Mouse (Mus musculus): ENCODE data around the gene Liph. TPM values are rescaled to one million over a fixed set of nuclear protein-coding genes. Genes with fewer than 3 reads are reported as not detected.
"Not testable (repeated sequence)": the region's sequence is repeated elsewhere in the genome, so short reads cannot be mapped to it uniquely, and the experiment has no call there.

The Liph gene
- polyA plus RNA-seq, 1 experiment from 2014 or later, result 0.05 TPM

DNA sequence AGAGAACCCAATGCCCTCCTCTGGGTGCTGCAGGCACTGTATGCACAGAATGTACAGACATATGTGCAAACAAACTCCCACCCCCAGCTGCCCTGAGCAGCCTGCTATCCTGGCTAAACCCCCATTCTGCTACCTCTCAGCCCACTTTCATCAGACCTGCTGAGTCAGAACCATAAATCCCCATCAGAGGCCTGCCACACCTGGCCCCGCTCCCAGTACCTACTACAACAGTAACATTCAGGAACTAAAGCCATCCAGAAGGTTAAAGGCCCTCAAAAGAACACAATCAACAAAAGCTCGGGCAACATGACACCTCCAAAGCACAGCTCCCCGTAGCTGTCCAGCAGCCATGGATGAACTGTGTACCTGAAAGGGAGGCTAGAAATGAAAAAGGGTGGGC is 6.1 kb upstream of the Liph start:
- no peak overlapping the region for H3K27ac ChIP-seq (ENCODE audit: low read depth, low read length)
- no peak for ATAC-seq (ENCODE audit: low FRiP score)
- no peaks in the 10 kb centered on the region for H3K9me3 ChIP-seq (ENCODE audit: control insufficient read depth, low read length)
- no peaks in the 10 kb centered on the region for H3K4me1 ChIP-seq (ENCODE audit: control insufficient read depth, insufficient read depth, low read length)
- no peak overlapping the region for H3K9ac ChIP-seq (ENCODE audit: low read length)
- H3K36me3 ChIP-seq (ENCODE audit: control insufficient read depth, insufficient read depth, low read length), result no peaks in the 10 kb centered on the region
- no peak for DNase-seq (ENCODE audit: low spot score, missing footprints)
- no peak overlapping the region for H3K4me2 ChIP-seq
- no peaks in the 10 kb centered on the region for H3K27me3 ChIP-seq (ENCODE audit: control insufficient read depth, insufficient read depth, low read length)
- 68% methylated on average over 3 of the region's 3 CpGs for WGBS
- H3K4me3 ChIP-seq (ENCODE audit: low read depth, low read length), result no peak overlapping the region

DNA sequence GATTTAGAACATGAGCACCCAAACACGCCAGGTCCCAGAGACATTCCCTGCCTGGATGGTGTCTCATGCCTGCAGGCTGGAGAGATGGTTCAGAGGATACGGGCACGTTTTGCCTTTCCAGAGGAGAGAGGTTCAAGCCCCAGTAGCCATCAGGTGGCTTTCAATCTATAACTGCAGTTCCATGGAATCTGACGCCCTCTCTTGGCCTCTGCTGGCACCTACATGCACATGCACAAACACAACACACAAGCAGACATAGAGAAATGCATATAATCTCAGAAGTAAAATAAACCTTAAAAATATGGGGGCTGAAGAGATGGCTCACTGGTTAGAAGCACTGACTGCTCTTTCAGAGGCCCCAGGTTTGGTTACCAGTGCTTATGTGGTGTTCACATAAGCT is 5.7 kb upstream of the Liph start:
- Histone ChIP-seq H3K36me3 (ENCODE audit: control insufficient read depth, insufficient read depth, low read length) (no peaks in the 10 kb centered on the region), H3K27ac (ENCODE audit: low read depth, low read length) (no peak overlapping the region), H3K27me3 (ENCODE audit: control insufficient read depth, insufficient read depth, low read length) (no peaks in the 10 kb centered on the region), H3K9ac (ENCODE audit: low read length) (no peak overlapping the region), H3K4me3 (ENCODE audit: low read depth, low read length) (no peak overlapping the region), H3K4me1 (ENCODE audit: control insufficient read depth, insufficient read depth, low read length) (no peaks in the 10 kb centered on the region), H3K4me2 (no peak overlapping the region), H3K9me3 (ENCODE audit: control insufficient read depth, low read length) (no peaks in the 10 kb centered on the region)
- no peak for ATAC-seq (ENCODE audit: low FRiP score)
- WGBS, result 65% methylated on average over 4 of the region's 4 CpGs
- no peak for DNase-seq (ENCODE audit: low spot score, missing footprints)

DNA sequence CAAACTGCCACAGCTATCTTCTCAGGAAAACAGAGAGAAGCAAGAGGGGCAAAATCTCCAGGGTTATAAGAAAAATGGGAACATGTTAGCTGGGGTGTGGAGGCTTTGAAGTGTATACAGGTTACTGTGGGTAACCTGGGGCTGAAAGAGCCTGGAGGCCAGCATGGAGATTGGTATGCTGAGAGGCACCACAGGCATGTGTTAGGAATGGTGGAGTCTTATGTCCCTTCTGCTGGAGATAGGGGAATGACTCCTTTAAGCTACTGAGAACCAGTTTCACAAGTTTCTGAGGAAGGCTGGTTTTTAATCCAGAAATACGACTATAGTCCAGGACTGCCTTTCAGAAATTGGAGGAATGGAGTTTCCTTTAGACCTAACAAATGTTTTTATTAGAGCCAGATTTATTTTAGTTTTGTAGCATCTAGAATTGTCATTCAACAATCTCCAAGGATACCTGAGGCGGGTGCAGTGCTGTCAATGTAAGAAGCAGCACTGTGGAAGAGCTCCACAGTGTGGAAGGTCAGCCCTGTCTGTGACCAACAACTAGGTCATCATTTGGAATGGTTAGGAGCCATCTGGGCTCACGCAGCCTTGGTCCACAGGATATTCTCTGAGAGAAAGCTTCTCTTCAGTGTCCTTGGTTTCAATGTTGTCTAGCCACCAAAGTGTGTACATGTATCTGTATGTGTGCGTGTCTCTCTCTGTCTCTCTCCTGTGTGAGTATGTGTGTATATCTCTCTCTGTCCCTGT is 4.7 kb upstream of the Liph start:
- Histone ChIP-seq H3K4me2 (no peak overlapping the region), H3K36me3 (ENCODE audit: control insufficient read depth, insufficient read depth, low read length) (no peaks in the 10 kb centered on the region), H3K9ac (ENCODE audit: low read length) (no peak overlapping the region), H3K4me3 (ENCODE audit: low read depth, low read length) (no peak overlapping the region), H3K27ac (ENCODE audit: low read depth, low read length) (no peak overlapping the region), H3K9me3 (ENCODE audit: control insufficient read depth, low read length) (no peaks in the 10 kb centered on the region), H3K27me3 (ENCODE audit: control insufficient read depth, insufficient read depth, low read length) (no peaks in the 10 kb centered on the region), H3K4me1 (ENCODE audit: control insufficient read depth, insufficient read depth, low read length) (no peaks in the 10 kb centered on the region)
- ATAC-seq (ENCODE audit: low FRiP score) (no peak), DNase-seq (ENCODE audit: low spot score, missing footprints) (no peak)
- WGBS, result 83% methylated on average over 4 of the region's 4 CpGs

DNA sequence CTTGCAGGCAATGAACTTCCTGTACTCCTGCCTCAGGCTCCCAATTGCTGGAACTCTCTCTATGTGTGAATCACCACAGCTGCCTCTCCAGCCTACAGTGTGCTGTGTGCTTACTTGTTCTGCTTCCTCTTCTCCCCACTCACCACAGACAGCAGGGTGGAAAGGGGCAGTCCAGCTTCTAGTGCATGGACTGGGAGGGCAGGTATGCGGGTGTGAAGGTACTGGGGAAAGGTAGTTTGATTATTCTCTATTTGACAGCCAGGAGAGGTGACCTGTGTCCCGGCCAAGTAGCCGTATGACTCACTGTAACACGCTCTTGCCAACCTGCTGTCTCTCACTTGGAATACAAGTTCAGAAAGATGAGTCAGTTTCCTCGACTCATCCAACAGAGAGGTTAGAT is 2.6 kb upstream of the Liph start:
- WGBS, result 85% methylated on average over 5 of the region's 5 CpGs
- no peak overlapping the region for H3K4me3 ChIP-seq (ENCODE audit: low read depth, low read length)

DNA sequence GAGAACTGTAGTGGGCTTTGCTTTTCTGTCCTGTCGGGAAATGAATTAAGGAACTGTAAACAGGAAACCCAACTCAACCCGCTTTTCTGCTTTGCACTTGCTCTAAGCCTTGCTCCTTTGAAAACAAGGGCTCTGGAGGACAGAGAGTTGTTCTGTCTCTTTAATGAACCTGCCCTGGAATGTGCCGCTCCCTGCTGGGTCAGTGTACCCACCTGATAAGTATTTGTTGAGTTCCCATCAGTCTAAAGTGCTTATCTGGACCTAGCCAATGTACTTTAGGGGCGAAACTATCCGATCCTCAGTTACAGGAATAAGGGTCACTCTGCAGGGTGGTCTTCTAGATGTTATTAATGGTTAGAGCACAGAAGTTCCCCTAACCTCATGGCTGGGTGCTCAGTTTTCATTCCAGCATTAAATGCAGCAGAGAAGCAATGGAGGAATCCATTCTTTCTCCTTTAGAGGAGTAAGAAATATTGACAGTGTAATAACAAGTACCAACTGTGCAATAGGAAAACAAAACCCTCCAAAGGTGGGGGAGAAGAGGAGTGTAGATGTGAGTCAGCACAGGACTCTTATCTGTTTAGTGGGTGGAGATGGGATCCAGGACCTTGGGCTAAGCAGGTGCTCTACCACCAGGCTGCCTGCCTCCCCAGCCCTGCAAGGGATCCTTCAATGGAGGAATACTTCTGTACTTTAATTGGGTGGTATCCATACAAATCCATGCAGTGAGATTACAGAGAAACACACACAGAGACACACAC is 1.6 kb upstream of the Liph start:
- Histone ChIP-seq H3K27ac (ENCODE audit: low read depth, low read length) (no peak overlapping the region), H3K9ac (ENCODE audit: low read length) (no peak overlapping the region), H3K4me2 (no peak overlapping the region), H3K4me3 (ENCODE audit: low read depth, low read length) (no peak overlapping the region), H3K9me3 (ENCODE audit: control insufficient read depth, low read length) (no peaks in the 10 kb centered on the region), H3K4me1 (ENCODE audit: control insufficient read depth, insufficient read depth, low read length) (no peaks in the 10 kb centered on the region), H3K27me3 (ENCODE audit: control insufficient read depth, insufficient read depth, low read length) (no peaks in the 10 kb centered on the region), H3K36me3 (ENCODE audit: control insufficient read depth, insufficient read depth, low read length) (no peaks in the 10 kb centered on the region)
- ATAC-seq (ENCODE audit: low FRiP score), result no peak
- 63% methylated on average over 5 of the region's 5 CpGs for WGBS
- no peak for DNase-seq (ENCODE audit: low spot score, missing footprints)

More for the DNA sequence above, 2.6 kb upstream of the Liph start:
- Histone ChIP-seq H3K27ac (ENCODE audit: low read depth, low read length) (no peak overlapping the region), H3K4me1 (ENCODE audit: control insufficient read depth, insufficient read depth, low read length) (no peaks in the 10 kb centered on the region), H3K36me3 (ENCODE audit: control insufficient read depth, insufficient read depth, low read length) (no peaks in the 10 kb centered on the region), H3K9me3 (ENCODE audit: control insufficient read depth, low read length) (no peaks in the 10 kb centered on the region), H3K27me3 (ENCODE audit: control insufficient read depth, insufficient read depth, low read length) (no peaks in the 10 kb centered on the region), H3K4me2 (no peak overlapping the region), H3K9ac (ENCODE audit: low read length) (no peak overlapping the region)
- DNase-seq (ENCODE audit: low spot score, missing footprints) (no peak), ATAC-seq (ENCODE audit: low FRiP score) (no peak)

DNA sequence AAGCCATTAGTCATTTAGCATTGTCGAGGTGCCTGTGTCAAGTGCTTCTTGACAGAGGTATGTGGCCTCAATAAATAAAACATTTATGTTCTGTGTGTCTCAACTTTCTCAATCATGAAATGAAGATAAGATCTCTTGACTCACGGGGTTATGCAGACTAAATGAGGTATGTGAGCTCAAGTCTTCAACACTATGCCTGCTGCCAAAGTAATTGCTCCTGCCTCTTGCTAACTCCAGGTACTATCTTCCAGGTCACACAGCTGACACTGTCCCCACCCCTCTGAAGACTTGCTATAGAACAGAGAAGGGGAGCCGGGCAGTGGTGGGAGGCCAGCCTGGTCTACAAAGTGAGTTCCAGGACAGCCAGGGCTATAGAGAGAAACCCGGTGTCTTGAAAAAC is 939 bp upstream of the Liph start:
- H3K9ac ChIP-seq (ENCODE audit: low read length), result no peak overlapping the region
- H3K27ac ChIP-seq (ENCODE audit: low read depth, low read length), result no peak overlapping the region
- H3K4me3 ChIP-seq (ENCODE audit: low read depth, low read length), result no peak overlapping the region
- ATAC-seq (ENCODE audit: low FRiP score) (no peak), DNase-seq (ENCODE audit: low spot score, missing footprints) (no peak)
- no peaks in the 10 kb centered on the region for H3K9me3 ChIP-seq (ENCODE audit: control insufficient read depth, low read length)
- H3K27me3 ChIP-seq (ENCODE audit: control insufficient read depth, insufficient read depth, low read length), result no peaks in the 10 kb centered on the region
- no peaks in the 10 kb centered on the region for H3K36me3 ChIP-seq (ENCODE audit: control insufficient read depth, insufficient read depth, low read length)
- H3K4me2 ChIP-seq, result no peak overlapping the region
- WGBS, result 66% methylated on average over 4 of the region's 4 CpGs
- H3K4me1 ChIP-seq (ENCODE audit: control insufficient read depth, insufficient read depth, low read length), result no peaks in the 10 kb centered on the region

DNA sequence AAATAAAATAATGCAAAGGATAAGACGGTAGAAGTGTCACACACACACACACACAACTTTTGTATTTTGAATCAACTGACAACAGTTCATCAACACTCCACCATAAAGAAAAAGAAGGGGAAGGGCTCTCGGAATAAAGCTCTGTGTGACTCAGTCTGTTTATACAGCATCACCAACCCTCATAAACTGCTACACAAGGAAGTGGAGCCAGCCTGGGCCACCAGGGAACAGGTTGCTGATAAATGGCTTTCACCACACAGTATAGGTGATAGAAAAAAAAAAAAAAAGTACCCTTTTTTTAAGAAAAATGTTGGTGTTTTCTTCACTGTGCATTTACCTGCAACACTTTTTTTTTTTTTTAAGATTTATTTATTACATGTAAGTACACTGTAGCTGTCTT is 3.7 kb downstream of the Liph start:
- H3K4me1 ChIP-seq (ENCODE audit: control insufficient read depth, insufficient read depth, low read length), result no peaks in the 10 kb centered on the region
- no peaks in the 10 kb centered on the region for H3K36me3 ChIP-seq (ENCODE audit: control insufficient read depth, insufficient read depth, low read length)
- H3K27me3 ChIP-seq (ENCODE audit: control insufficient read depth, insufficient read depth, low read length), result no peaks in the 10 kb centered on the region
- DNase-seq (ENCODE audit: low spot score, missing footprints) (no peak), ATAC-seq (ENCODE audit: low FRiP score) (no peak)
- no peak overlapping the region for H3K9ac ChIP-seq (ENCODE audit: low read length)
- no peak overlapping the region for H3K4me2 ChIP-seq
- H3K4me3 ChIP-seq (ENCODE audit: low read depth, low read length), result no peak overlapping the region
- no peaks in the 10 kb centered on the region for H3K9me3 ChIP-seq (ENCODE audit: control insufficient read depth, low read length)
- H3K27ac ChIP-seq (ENCODE audit: low read depth, low read length), result no peak overlapping the region
- 86% methylated on average over 2 of the region's 2 CpGs for WGBS

DNA sequence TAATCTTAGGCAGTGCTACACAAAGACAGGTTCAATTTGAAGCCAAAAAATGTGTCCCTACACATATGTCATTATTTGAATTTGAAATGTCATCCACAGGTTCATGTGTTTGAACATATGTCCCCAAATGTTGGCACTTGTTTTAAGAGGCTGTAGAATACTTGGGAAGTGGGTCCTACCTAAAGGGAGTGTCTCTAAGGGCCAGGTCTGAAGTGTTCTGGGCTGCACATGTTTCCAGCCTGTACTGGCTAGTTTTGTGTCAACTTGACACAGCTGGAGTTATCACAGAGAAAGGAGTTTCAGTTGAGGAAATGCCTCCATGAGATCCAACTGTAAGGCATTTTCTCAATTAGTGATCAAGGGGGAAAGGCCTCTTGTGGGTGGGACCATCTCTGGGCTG is 4.6 kb downstream of the Liph start:
- H3K27me3 ChIP-seq (ENCODE audit: control insufficient read depth, insufficient read depth, low read length); H3K9me3 ChIP-seq (ENCODE audit: control insufficient read depth, low read length); H3K9ac ChIP-seq (ENCODE audit: low read length); H3K4me3 ChIP-seq (ENCODE audit: low read depth, low read length); H3K27ac ChIP-seq (ENCODE audit: low read depth, low read length); H3K4me1 ChIP-seq (ENCODE audit: control insufficient read depth, insufficient read depth, low read length); H3K4me2 ChIP-seq; ATAC-seq (ENCODE audit: low FRiP score); H3K36me3 ChIP-seq (ENCODE audit: control insufficient read depth, insufficient read depth, low read length); DNase-seq (ENCODE audit: low spot score, missing footprints): not testable (repeated sequence)

DNA sequence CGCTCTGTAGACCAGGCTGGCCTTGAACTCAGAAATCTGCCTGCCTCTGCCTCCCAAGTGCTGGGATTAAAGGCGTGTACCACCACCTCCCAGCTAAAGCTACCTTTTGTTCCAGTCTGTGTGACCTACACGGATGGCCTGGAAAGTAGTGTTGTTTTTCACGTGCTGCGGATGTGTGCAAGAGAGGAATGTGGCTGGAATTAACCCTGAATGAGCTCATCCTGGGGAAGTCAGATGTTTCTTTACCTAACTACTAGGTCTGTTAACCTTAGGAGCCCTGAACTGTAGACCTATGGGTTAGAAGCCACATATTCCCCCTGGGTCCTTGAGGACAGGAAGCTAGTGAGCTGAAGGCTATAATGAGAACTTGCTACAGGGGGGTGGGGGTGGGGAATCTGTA is 7.5 kb downstream of the Liph start:
- no peaks in the 10 kb centered on the region for H3K36me3 ChIP-seq (ENCODE audit: control insufficient read depth, insufficient read depth, low read length)
- ATAC-seq (ENCODE audit: low FRiP score) (no peak), DNase-seq (ENCODE audit: low spot score, missing footprints) (no peak)
- H3K9ac ChIP-seq (ENCODE audit: low read length), result no peak overlapping the region
- H3K4me3 ChIP-seq (ENCODE audit: low read depth, low read length), result no peak overlapping the region
- 75% methylated on average over 5 of the region's 5 CpGs for WGBS
- no peak overlapping the region for H3K4me2 ChIP-seq
- H3K4me1 ChIP-seq (ENCODE audit: control insufficient read depth, insufficient read depth, low read length), result no peaks in the 10 kb centered on the region
- no peak overlapping the region for H3K27ac ChIP-seq (ENCODE audit: low read depth, low read length)
- H3K9me3 ChIP-seq (ENCODE audit: control insufficient read depth, low read length), result no peaks in the 10 kb centered on the region
- H3K27me3 ChIP-seq (ENCODE audit: control insufficient read depth, insufficient read depth, low read length), result no peaks in the 10 kb centered on the region
